Mouse (Mus musculus) cerebellum, adult 9-10 months (tissue): ENCODE measurements around the gene Ino80.
A peak's percentile ranks its signal among the peaks of the same experiment; 100 is the strongest.
"Not testable (repeated sequence)": the region's sequence is repeated elsewhere in the genome, so short reads cannot be mapped to it uniquely, and the experiment has no call there.

Experiments used
- DNase-seq: peaks from one replicate; pipeline ENCODE4 v3.0.0; 2022

Gene Ino80

DNA sequence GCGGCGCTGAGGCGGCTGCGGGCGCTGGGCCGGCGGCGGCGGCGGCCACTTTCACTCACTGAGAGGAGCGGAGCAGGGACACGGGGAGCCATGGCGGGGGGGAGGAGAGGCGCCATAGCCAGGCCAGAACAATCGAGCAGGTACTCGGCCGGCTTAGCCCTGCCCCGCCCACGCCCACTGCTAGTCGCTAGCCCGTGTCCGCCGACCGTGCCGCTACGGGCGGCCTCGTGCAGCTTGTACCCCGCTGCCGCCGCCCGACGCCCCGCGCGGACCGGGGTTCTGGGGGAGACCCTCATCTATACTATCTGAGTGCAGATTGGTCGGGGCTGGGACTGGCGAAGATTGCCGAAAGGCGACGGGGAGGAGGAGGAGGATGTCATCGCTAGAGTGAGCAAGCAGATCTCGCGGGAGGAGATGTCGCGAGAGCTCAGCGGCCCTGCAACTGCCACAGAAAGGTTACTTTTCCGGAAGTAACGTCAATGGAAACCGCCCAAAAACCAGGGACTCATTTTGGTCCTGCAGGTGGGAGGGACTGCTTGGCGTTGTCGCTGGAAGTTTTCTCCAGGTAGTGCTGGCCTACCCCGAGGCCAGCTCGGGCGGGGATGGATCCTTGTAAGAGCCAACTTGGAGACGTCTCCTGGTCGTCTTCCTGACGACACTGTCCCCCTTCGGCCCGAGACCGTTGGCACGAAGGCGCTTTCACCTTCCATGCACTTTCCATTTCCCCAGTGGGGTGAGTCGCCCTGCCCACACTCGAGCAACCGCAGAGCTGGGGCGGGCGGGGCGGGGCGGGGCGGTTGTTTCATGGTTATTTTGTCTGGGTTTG lies at the start of gene Ino80:
Gene Ino80, minus strand, starts transcription at position 117 of the 826 bp plus-strand sequence.
- DNase-seq, result peak; percentile 99

DNA sequence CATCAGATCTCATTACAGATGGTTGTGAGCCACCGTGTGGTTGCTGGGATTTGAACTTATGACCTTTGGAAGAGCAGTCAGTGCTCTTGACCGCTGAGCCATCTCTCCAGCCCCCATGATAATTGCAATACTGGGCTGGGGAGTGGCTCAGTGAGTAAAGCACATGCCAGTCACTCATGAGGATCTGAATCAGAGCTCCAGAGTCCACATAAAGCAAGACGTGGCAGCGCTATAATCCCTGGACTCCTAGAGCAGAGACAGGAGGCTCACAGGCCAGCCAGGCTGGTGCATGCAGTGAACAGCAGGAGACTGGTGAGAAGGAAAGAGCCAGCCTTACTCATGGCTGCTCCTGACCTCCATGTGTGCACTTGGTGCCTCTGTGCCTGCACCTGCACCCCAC lies 47.9 kb upstream of the Ino80 start:
- no peak for DNase-seq

DNA sequence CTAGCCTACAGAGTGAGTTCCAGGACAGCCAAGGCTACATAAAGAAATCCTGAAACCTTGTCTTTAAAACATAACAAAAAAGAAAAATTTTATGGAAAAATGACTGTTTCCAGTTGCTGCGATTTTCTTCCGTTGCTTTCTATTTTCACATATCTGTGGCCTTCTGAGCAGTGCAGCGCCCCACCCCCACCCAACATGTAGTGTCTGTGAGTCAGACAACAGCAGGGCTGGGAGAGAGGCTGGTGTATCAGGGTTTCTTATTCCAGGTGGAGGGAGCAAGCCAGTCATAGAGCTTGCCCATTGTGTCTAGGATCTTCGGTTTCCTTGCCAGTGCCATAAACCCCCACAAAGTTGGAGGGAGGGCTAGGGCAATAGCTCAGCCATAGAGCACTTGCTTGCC lies 46.3 kb upstream of the Ino80 start:
- no peak for DNase-seq

DNA sequence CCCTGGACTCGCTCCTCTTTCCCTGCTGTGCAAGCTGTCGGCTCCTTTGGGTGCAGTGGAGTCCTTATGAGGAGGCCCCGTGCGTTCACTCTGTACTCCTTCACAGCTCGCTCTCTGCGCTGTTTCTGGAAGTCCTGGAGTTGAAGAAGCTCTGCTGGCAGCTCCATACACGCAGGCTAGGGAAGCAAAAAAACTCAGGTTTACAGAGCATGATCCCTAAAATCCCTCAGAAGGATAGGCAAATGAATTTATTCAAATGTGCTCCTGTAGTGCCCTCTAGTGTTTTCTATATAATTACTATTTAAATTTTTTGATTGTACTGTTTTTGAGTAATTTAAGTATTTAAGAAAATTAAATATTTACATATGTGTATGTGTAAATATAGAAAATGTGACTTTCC lies 43.1 kb upstream of the Ino80 start:
- DNase-seq, result peak; percentile 15

DNA sequence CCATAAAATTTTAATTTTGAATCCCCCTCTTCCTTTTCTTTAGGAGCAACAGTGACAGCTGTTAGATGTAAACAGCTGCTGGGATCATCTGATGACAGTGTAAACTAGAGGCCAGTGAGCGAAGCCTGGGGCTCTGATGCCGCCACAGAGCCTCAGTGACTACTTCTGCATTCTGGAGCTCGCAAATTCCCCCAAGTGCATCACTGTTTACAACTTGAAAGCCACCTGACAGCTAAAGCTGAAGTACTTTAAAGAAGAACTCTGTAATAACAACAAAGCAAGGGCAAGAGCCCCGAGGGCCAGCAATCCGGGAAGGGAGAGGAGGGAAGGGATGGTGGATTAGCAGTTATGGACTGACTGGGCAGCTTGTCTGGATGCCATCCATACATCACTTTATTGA lies 39.3 kb upstream of the Ino80 start:
- no peak for DNase-seq

DNA sequence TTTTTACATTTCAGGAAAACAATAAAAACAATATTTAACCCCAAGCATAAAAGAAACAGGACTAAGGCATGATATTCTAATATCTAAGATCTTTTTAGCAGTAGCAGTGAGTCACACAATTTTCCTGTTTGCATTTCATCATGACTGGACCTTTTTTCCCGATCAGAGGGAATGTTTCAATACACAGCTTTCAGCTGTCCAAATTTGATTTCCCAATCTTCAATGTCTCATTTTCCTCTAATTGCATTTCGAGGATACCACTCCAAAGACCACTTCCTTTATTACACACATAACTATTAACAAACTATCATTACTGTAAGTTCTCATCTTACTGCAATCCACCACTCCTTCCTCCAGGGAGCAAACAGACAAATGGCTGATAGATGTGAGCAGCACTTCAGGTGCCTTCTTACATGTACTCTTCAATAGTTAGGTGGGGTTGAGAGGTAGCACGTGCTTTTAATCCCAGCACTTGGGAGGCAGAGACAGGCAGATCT lies 36.6 kb upstream of the Ino80 start:
- DNase-seq, result no peak

DNA sequence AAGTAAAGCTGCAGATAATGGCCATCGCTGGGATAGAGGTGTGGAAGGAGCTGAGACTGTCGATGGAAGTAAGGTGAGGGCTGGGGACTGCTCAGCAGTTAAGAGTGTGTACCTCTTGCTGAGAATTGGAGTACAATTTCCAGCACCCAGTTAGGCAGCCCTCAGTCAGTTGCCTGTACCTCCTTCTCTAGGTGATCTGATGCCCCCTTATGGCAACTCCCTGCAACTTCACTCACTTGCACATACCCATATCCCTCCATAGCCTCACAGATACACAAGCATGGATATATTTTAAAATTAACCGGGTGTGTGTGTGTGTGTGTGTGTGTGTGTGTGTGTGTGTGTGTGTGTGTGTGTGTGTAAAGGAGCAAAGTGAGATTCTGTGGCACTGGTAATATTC lies 34.8 kb upstream of the Ino80 start:
- DNase-seq, result no peak

DNA sequence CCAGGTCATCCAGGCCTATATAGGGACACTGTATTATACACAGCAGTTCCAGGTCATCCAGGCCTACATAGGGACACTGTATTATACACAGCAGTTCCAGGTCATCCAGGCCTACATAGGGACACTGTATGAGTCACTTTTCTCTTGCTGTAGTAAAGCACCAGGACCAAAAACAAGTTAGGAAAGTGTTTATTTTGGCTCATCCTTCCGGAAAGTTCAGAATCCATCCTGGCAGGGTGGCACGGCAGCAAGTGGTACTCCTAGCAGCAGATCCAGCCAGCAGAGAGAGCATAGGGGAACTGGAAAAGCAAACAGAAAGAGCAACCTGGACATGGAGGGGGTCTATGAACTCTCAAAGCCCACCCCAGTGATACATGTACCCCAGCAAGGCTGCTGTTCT lies 33.4 kb upstream of the Ino80 start:
- DNase-seq, result no peak

DNA sequence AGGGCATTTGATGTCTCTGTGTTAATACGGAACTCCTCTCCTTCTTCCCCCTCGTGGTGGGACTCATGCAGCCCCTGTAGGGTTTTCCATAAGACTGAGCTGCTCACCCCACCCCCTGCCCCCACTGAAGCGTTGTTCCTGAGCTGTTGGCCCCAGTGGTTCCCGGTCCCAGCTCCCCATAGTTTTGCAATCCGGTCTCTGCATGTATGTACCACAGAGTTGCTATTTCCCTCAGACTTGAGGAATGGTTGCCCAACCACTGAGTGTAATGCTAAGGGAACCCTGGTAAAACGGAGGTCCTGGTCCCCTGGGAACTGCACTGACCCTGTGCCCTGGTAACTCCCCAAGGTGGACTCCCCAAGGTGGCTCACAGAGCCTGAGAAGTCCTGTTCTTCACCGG lies 31.0 kb upstream of the Ino80 start:
- not testable (repeated sequence) for DNase-seq

DNA sequence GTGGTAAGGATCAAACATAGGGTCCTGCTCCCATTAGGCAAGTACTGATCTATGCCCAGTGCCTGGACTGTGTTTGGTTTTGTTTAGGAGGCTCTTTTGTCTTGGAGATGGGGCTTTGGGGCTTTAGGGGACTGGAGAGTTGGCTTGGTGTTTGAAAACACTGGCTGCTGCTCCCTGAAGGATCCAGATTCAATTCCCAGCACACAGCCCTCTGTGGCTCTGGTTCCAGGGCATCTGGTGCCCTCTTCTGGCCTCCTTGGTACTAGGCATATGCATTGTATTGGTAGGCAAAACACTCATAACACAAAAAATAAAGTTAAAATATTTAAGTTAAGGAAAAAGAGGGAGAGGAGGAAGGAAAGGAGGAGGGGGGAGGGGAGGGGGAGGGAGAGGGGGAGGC lies 29.6 kb upstream of the Ino80 start:
- no peak for DNase-seq

DNA sequence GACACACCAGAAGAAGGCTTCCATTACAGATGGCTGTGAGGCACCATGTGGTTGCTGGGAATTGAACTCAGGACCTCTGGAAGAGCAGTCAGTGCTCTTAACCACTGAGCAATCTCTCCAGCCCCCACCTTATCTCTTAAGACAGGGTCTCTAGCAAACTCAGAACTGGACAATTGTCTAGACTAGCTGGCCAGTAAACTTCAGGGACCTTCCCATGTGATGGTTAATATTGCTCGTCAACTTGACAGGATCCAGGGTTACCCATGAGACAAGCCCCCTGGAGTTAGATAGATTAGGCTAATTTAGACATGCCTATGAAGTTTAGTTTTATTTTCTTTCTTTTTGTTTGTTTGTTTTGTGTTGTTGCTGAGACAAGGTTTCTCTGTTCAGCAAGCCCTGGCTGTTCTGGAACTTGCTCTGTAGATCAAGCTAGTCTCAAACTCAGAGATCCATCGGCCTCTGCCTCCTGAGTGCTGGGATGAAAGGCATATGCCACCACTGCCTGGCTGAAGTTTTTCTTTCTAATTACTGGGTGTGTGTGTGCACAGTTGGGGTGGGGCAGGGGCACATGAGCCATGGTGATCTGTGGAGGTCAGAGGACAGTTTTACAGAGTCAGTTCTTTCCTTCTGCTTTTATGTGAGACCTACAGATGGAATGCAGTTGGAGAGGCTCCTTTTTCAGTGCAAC lies 23.6 kb upstream of the Ino80 start:
- DNase-seq, result no peak

DNA sequence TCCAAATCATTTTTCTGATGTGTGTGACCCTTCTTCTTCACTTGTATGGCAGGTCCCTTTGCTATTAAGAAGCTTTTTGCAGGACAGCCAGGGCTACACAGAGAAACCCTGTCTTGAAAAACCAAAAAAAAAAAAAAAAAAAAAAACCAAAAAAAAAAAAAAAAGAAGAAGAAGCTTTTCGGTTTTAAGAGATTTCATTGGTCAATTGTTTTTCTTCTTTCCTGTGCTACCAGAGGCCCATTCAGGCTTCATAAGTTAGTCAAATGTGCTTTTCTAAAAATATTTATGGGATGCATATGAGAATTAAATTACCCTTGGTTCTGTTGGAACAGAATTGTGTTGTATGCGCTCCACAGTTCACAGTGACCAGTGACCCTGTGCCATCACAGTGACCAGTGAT lies 21.4 kb upstream of the Ino80 start:
- no peak for DNase-seq

DNA sequence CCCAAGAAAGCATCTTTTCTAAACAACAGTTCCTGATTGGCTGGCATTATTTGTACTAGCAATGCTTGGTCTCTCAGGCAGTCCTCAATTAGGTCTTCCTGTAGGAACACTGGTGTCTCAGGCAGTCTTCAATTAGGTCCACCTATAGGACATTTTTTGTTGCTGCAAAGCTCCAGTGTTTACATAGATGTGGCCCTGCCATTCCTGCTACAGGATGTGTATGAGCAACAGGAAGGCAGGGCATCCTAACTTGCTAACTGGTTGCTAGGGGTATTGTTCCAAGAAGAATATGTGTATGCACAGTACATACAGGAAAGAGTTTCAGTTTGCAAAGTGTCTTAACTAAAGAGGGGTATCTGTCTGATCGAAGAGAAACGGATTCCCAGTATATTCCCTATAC lies 18.6 kb upstream of the Ino80 start:
- DNase-seq, result no peak

DNA sequence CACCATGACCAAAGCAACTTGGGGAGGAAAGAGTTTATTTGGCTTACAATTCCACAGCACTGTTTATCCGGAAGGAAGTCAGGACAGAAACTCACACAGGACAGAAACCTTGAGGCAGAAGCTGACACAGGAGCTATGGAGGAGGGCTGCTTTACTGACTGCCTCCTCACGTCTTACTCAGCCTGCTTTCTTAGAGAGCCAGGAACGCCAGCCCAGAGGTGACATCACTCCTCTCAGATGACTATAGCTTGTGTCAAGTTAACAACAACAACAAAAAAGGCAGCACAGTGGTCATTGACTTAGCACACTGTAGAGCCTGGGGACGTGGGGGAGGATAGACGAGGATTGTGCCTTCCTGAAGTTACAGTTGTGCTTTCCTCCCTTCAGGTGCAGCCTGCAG lies 14.5 kb upstream of the Ino80 start:
- no peak for DNase-seq

DNA sequence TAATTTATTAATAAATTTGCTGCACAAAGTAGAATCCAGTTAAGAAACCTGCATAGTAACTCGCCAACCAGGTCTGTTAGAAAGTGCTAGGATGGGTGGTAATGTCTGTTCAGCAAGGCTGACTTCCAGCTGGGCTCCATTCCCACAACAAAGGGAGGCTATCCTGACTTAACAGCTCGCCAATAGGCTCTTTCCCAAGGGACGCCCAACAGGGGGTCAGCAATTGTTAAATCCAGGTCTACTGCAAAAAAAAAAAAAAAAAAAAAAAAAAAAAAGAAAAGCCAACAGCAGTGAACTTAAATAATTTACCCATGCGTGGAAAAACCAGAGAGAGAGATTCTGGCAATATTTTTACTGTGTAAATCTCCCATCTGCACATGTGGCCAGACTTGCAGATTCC lies 9.0 kb upstream of the Ino80 start:
- DNase-seq, result no peak

DNA sequence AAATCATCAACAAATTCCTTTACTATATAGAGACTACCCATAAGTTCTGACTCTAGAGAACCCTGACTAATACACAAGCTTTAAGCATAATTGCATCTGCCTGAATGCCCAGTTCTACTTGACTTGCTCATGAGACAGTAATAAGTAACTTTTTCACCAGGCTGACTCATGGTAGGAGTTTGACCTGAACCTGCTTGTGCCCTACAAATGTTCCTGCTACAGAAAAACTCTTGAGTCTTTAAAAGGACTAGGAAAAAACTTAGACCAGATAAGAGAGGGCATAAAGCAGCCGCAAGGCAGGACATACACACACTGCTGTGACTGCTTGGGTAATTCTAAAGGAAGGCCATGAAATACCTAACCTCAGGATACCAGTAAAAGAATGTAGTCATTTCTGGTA lies 4.8 kb upstream of the Ino80 start:
- DNase-seq, result no peak

DNA sequence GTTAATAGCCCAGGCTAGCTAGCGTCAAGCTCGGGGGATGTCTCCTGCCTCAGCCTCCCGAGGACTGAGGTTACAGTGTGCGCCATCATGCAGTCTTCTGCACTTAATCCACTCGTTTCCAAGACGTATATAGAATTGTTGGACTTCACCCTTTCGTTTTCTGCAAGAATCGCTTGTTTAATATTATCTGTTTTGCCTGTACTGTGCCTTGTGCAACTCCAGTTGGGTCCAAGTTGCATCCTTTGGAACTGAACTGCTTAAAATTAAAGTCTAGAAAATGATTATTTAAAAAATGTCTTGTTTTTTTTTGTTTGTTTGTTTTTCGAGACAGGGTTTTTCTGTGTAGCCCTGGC lies 886 bp upstream of the Ino80 start:
- no peak for DNase-seq

DNA sequence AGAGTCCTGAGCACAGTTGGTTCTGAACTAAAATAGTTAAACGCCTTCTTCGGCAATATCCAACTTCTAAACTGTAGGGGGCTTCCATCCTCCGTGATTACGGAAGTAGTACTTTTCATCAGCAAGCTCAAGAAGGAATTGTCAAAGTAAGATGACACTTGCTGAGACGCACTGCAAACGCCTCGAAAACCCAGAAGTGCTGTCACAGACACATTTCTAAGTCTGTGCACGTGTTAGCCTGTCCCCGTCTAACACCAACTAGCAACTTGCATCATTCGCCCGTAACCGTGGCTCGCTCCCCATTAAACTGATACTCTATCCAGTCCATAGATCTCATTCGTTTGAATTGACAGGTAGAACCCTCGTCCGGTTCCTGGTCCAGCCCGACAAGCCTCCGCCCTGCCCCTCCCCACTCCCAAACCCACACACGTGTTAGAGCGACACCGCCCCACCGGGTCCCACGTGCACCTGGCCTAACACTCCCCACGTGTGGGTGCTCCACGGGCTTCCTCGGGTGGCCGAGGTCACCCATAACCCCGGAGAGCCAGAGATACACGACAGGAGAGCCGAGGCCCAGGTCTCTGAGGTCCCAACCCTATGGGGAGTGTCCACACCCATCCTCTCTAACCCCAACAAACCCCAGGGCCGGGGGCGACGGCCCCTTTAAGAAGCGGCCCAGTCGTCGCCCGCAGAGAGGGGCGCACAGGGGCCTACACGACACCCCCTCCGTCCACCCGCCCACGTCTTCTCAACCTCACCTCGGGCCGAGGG lies 681 bp downstream of the Ino80 start:
- DNase-seq, result peak; percentile 74

DNA sequence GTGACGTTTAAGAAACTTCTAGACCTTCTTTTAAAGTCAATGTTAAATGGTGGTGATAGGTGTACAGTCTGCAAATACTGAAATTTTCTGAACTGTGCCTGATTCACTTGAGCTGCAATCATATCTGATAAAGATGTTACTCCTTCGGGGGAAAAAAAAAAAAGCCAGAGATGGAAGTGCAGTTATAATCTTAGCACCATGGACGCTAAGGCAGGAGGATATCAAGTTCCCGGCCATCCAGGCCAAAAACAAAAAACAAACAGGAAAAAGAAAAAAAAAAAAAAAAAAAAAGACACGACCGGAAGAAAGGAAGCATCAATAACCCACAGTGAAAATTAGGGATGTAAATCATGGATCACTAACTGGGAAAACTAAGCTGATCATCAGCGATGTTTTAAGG lies 1.3 kb downstream of the Ino80 start:
- DNase-seq, result no peak

DNA sequence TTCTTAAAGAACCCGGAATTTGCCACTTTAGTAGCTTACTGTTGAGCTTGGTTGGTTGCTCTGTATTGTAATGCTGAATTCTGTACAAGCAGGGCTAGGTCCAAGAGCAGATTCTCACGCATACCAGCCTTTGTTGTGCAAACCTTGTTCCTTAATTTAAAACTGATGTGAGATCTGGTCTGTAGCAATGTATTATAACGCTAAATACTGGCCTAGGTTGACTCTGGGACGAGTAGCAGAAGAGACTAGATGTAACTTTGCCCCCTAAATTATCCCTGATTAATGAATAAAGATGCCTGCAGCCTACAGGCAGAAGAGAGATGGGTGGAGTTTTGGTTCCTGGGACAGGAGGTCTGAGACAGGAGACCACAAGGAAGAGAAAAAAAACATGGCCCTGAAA lies 13.5 kb downstream of the Ino80 start:
- DNase-seq, result no peak

DNA sequence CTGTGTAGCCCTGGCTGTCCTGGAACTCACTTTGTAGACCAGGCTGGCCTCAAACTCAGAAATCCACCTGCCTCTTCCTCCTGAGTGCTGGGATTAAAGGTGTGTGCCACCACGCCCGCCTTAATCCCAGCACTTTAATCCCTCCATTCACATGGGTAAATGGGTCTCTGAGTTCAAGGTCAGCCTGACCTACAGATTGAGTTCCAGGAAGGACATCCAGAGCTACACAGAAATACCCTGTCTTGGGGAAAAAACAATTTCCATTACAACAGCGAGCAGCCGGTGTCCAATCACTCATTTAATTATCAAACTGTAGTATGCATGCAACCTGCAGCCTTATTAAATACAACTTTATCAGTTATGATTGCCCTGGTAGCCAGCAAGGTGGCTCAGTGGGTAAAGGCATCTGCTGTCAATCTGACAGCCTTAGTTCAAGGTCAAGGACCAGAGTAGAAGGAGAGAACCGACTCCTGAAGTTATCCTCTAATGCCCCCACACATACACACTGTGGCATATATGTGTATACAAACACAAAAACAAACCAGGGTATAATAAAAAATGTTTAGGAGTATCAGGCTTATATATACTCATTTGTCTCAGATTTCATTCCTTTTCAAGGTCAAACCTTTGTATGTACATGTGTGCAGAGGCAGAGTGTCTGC lies 14.2 kb downstream of the Ino80 start:
- no peak for DNase-seq

DNA sequence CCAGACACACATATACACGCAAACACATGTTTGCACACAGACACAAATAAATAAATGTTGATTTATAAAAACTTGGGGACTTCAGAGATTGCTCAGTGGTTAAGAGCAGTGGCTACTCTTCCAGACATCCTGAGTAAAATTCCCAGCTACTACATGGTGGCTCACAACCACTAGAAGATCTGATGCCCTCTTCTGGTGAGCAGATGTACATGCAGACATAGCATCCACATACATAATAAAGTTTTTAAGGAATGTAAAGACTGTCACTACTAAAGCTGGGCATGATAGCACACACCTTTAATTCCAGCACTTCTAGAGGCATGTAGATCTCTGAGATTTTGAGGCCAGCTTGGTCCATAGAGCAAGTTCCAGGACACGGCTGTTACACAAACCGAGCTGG lies 16.5 kb downstream of the Ino80 start:
- DNase-seq, result no peak

DNA sequence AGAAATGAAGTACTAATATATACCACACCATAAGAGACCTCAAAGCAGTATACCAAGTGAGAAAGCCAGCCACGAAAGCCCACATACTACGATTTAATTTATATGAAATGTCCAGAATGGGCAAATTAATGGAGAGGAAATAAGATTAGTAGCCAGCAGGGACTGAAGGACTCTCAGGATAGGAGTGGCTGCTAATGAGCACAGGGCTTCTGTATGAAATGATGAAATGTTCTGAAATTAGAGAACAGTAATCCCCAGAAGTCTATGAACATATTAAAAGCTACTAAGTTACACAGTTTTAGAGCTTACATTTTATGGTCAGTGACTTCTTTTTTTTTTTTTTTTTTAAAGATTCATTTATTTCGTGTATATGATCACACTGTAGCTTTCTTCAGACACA lies 22.9 kb downstream of the Ino80 start:
- no peak for DNase-seq
